Mouse (Mus musculus): ENCODE results near the gene Tfr2.
A peak's percentile ranks its signal among the peaks of the same experiment; 100 is the strongest.

Gene Tfr2

GRCm38 (mm10) chr5:137537461-137537860 lies 32.2 kb upstream of the Tfr2 start:
- DNase-seq (ENCODE audit: low spot score): no peak

DNA sequence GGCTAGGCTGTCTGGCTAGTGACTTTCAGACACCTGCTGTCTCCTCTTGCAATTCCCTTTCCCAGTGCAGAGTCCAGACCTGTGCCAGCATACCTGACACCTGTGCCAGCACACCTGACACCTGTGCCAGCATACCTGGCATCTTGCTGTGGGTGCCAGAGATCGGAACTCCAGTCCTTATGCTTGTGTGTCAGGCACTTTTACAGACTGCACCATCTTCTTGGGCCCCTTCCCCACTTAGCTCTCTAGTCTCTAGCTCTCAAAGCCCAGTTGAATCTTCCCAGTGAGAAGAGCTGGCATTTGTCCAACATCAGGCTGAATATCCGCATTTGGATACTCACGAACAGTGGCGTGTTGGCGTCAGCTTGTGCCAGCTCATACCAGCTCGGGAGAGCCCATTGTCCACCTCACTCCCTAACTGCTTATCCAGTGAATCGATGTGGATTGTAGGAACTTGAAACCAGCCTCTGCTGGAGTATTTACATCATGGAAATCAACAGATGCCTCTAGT lies 30.3 kb upstream of the Tfr2 start:
- no peak for DNase-seq (ENCODE audit: low spot score)

GRCm38 (mm10) chr5:137540991-137541390 lies 28.6 kb upstream of the Tfr2 start:
- no peak for DNase-seq (ENCODE audit: low spot score)

- peak; percentile 70 for DNase-seq (ENCODE audit: low spot score)
These were observed 27.7 kb upstream of the Tfr2 start for GRCm38 (mm10) chr5:137541768-137542540.

DNA sequence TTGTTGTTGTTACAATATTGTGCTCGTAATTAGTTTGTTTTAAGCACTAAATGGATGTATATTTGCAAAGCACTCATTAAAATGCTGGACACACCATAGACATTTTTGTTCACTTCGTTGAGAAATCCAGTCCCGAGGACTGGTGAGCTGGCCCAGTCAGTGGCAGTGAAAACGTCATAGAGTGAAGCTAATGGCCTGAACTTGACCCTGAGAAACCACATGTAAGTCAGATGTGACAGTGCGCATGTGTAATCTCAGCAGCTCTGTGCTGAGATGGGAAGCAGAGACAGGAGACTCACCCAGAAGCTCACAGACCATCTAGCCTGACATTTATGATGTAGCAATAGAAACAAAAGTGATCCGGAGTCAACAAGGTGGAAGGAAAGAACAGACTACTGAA lies 24.7 kb upstream of the Tfr2 start:
- DNase-seq (ENCODE audit: low spot score): peak; percentile 36

GRCm38 (mm10) chr5:137545596-137545995 lies 24.0 kb upstream of the Tfr2 start:
- DNase-seq (ENCODE audit: low spot score): no peak

GRCm38 (mm10) chr5:137549840-137550239 lies 19.8 kb upstream of the Tfr2 start:
- DNase-seq (ENCODE audit: low spot score): no peak

DNA sequence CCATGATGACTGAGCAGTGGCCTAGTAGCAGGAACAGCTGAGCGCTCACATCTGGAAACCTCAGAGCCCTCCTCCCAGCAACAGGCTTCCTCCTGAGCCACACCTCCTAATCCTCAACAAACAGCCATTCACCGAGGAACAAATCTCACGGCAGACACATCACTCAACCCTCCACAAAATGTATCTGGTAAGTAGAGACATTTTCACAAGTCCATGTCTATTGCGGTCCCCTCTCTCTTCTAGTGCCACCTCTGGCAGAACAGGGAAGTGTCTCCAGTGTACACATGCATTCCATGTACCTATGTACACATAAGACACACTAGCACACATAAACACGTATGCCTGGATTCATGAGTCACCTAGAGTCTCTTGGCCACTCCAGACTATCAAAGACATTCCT lies 18.5 kb upstream of the Tfr2 start:
- DNase-seq (ENCODE audit: low spot score): no peak

DNA sequence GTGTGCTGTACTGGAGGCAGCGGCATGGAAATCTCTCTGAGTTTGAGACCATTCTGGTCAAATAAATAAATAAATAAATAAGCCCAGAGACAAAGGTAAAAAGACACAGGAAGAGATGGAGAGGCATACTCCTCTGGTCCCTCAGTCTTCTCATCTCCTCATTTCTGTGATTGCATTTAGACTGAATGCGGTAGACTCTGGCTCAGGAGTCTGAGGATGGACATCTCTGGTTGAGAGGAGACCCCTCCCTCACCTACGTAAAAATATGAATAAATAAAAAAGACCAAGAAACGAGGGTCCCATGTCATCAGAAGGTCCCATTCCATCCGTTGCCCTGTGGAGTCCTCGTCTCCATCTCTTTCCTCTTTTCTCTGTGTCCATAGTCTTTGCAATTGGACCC lies 16.6 kb upstream of the Tfr2 start:
- no peak for DNase-seq (ENCODE audit: low spot score)

GRCm38 (mm10) chr5:137553411-137553837 lies 16.2 kb upstream of the Tfr2 start, which contains the start of gene Actl6b:
Gene Actl6b (plus strand): TSS chr5:137553517.
- DNase-seq (ENCODE audit: low spot score): no peak

- DNase-seq (ENCODE audit: low spot score): no peak
These were observed 15.7 kb upstream of the Tfr2 start for GRCm38 (mm10) chr5:137553898-137554297.

DNA sequence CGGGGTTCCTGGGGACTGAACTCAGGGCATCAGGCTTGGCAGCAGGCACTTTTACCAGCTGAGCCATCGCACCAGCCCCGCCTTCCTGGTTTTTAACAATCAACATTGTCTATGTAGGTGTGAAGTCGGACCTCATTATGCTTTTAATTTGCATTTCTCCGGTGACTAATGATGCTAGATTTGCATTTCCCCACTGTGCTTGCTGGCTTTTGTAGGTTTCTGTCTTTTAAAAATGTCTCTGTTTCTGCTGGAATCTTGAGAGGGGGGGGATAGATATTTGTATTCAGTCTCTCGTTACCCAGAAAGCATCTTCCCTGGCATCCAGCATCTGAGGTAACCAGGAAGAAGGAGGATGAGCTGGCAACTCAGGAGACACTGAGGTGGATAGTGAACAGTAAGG lies 8.1 kb upstream of the Tfr2 start:
- no peak for DNase-seq (ENCODE audit: low spot score)

- DNase-seq (ENCODE audit: low spot score): no peak
These were observed 6.7 kb upstream of the Tfr2 start for GRCm38 (mm10) chr5:137562965-137563364.

- DNase-seq (ENCODE audit: low spot score): no peak
These were observed 3.9 kb upstream of the Tfr2 start for GRCm38 (mm10) chr5:137565744-137566143.

DNA sequence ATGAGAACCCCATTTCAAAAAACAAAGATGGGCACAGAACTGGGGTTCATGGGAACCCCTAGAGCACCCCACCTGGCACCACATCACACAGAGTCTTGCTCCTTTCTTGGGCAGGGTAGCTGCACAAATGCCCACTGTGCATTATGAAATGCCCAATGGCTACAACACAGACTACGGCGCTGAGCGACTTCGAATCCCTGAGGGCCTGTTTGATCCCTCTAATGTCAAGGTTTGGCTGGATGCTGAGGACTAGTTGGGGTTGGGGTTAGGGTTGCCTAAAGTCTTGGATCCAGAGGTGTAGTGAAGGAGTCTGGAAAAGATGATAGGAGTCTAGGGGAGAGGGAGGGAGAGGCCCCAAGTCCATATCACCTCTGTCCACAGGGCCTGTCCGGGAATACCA lies 3.2 kb upstream of the Tfr2 start:
- DNase-seq (ENCODE audit: low spot score): no peak

- no peak for DNase-seq (ENCODE audit: low spot score)
These were observed 1.3 kb upstream of the Tfr2 start for GRCm38 (mm10) chr5:137568223-137568798.

DNA sequence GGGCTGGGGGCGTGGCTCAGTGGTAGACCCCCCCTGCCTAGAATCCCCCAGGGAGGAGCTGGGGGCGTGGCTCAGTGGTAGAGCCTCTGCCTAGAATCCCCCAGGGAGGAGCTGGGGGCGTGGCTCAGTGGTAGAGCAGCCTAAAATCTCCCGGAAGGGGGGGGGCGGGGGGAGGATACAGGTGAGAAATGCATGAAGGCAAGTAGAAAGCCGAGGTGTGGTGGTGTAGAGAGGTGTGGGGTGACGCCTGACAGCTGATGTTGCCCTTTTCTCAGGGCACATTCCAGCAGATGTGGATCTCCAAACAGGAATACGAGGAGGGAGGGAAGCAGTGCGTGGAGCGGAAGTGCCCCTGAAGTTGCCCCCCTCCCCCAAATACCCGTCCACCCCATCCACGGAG lies 609 bp upstream of the Tfr2 start:
- DNase-seq (ENCODE audit: low spot score): no peak

- no peak for DNase-seq (ENCODE audit: low spot score)
These were observed 541 bp downstream of the Tfr2 start for GRCm38 (mm10) chr5:137570181-137570580.

DNA sequence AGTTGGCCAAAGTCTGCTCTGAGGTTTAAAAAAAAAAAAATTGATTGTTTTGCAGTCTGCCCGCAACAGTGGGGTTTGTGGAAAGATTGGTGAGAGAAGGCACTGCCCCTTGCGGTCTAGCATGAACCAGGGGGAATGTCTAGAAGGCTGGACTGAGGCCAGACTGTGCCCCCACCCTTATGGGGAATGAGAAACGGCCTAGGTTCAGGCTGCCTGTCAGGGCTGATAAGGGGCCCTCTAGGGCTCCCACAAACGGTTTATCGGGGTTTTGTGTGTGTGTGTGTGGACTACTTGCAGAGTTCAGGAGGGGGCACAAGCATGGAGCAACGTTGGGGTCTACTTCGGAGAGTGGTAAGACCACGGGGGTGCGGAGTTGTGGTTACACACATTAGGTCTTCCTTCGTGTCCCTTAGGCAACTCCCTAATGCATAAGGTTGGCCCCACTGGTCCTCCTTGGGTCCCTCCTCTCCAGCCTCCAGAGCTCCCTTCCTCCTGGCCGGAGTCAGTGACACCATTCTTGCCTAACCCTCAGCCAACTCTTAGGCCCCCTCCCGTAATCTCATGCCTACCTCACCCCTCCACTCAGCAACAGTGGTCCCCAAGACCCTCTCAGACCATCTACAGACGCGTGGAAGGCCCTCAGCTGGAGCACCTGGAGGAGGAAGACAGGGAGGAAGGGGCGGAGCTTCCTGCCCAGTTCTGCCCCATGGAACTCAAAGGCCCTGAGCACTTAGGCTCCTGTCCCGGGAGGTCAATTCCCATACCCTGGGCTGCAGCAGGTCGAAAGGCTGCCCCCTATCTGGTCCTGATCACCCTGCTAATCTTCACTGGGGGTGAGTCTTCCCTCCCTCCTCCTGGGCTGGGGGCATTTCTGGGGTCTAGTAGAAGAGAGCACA lies 1.3 kb downstream of the Tfr2 start:
- no peak for DNase-seq (ENCODE audit: low spot score)

DNA sequence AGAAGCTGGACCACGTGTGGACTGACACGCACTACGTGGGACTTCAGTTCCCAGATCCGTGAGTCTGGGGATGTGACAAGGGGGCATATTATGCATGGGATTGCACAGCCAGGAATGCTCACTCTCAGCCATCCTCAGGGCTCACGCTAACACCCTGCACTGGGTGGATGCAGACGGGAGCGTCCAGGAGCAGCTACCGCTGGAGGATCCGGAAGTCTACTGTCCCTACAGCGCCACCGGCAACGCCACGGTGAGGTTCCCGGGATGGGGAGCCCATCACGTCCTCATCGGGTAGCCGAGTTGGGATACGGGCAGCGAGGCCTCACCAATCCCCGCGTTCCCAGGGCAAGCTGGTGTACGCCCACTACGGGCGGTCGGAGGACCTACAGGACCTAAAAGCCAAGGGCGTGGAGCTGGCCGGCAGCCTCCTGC lies 4.8 kb downstream of the Tfr2 start:
- no peak for DNase-seq (ENCODE audit: low spot score)

DNA sequence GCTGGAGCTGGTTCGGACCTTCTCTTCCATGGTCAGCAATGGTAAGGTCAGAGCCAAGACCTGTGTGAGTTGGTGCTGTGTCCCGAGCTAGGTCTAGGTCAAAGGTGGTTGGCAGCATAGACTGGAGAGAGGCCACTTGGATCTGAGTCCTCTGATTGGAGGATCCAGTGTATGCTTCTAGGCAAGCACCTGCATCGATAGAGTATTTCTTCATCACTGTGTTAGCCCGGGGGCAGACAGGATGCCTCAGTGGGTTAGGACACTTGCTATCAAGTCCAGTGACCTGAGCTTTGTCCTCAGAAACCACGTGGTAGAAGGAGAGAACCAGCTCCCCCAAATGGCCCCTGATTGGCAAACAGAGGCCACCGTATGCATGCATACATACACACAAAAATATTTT lies 10.6 kb downstream of the Tfr2 start:
- DNase-seq (ENCODE audit: low spot score): peak; percentile 40

GRCm38 (mm10) chr5:137582702-137583101 lies 13.1 kb downstream of the Tfr2 start:
- DNase-seq (ENCODE audit: low spot score): no peak
